Mouse (Mus musculus) small intestine, adult 2 months (tissue): ENCODE measurements around the gene Lysmd4.

Experiments used
- CTCF ChIP-seq: fragments of 200-500 bp; IDR thresholded peaks from 2 replicates; pipeline ENCODE4 v1.5.1; 2012; ENCODE audit warnings: low read depth, mild to moderate bottlenecking, control low read depth, inconsistent platforms, low read length, moderate library complexity, mixed read lengths; ENCODE audit not compliant: insufficient replicate concordance, insufficient read length; ENCODE audit errors: extremely low read depth
- POLR2A ChIP-seq: fragments of 200-500 bp; IDR thresholded peaks from 2 replicates; pipeline ENCODE4 v1.6.1; 2012; ENCODE audit warnings: low read depth, mild to moderate bottlenecking, control low read depth, inconsistent platforms, low read length, moderate library complexity

DNA sequence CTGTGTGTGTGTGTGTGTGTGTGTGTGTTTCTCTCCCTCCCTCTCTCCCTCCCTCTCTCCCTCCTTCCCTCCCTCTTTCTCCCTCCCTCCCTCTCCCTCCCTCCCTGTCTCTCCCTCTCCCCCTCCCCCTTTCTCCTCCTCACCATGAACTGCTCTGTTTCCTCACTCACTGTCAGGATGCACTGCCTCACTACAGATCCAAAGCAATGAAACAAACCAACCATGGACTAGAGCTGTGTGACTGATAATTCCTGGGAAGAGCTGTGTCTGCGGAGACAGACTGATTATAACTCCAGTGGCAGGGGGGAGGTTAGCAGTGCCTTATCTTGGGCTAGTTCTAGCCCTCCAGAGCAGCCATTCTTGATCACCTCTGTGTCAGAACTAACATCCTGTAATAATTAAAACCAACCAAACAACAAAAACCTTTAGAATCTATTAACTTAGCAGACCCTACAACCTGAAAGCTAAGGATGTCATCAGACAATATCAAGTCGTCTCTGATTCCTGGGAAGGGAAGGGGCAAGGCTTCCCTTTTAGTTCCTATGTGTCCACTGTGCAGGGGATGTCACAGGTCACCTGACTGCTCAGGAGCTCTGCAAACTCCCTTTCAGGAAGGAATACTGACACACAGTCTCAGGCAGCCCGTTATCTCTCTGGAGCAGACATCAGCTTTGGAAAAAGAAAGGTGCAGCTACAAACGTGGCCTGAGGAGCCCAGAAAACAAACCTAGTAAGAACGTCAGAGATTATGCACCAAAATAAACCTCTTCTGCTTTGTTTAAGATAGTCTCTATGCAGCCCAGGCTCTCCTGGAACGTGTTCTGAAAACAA, 12.1 kb upstream of the Lysmd4 start:
- TF ChIP-seq CTCF = no peak
- TF ChIP-seq POLR2A = no peak
